Mouse (Mus musculus) G1E (cell line): ENCODE results near the gene Satl1.
"Not testable (repeated sequence)": the region's sequence is repeated elsewhere in the genome, so short reads cannot be mapped to it uniquely, and the experiment has no call there.

Experiments used
- CTCF ChIP-seq: IDR thresholded peaks from 2 replicates; pipeline ENCODE4 v1.5.1; 2012; ENCODE audit warnings: low read depth, low read length, inconsistent platforms, mixed read lengths
- GATA1 ChIP-seq: IDR thresholded peaks from 2 replicates; pipeline ENCODE4 v1.6.1; 2012; ENCODE audit warnings: borderline replicate concordance, low read length, inconsistent platforms, mixed read lengths
- GATA2 ChIP-seq: IDR thresholded peaks from 2 replicates; pipeline ENCODE4 v1.6.1; 2012; ENCODE audit warnings: low read depth, low read length, inconsistent platforms, borderline replicate concordance
- POLR2AphosphoS5 ChIP-seq: IDR thresholded peaks from 2 replicates; pipeline ENCODE4 v1.6.1; 2012; ENCODE audit warnings: low read depth, low read length, inconsistent platforms; ENCODE audit not compliant: insufficient replicate concordance
- TAL1 ChIP-seq: conservative IDR thresholded peaks from 2 replicates; pipeline ENCODE4 v1.6.1; 2012; ENCODE audit warnings: low read depth, low read length, inconsistent platforms, mixed read lengths

DNA sequence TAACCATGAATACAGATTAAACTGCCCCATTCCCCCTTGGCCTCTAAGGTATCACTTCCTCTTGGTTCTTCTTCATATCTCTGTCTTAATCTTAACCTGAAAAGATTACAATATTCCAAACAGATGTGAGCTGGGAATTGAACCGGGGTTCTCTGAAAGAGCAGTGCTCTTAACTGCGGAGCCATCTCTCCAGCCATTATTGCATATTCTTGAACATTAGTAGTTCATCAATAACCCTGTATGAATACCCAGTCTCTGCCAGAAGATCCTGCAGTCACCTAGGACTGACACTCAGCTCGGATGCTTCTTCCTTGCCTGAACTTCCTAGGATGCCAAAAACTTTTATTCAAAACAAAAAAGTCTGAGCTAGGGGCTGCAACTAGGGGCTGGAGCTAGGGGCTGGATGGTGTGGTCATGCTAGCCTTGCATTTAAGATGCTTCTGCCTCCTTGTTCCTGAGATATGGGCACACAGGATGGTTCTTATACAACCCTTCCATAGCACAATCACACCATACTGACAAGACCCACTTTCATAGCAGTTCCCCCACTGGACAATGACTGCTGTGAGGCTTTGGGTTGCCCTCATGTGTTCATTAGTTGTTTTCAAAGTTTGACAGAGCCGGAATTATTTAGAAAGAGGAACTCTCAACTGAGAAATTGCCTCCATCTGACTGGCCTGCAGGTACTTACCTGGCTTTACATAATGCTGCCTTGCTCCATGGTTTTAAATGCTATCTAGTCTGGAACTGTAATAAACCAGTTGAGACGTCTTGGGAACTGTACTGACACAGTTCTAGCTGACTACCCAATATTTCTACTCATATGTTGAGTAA lies 35.8 kb downstream of the Satl1 start:
- TF ChIP-seq CTCF, GATA1, TAL1, POLR2AphosphoS5, GATA2: not testable (repeated sequence)
